Mouse (Mus musculus) c-Kit-positive CD71-positive TER-119-positive erythroid progenitor cells, embryonic 14.5 days (primary cell): Measurements from ENCODE around the gene Dnmbp.
"Not testable (repeated sequence)": the region's sequence is repeated elsewhere in the genome, so short reads cannot be mapped to it uniquely, and the experiment has no call there.

Experiments
- DNase-seq: peaks from one replicate; pipeline ENCODE4 v3.0.0-alpha.2; 2013; ENCODE audit warnings: low spot score

Gene Dnmbp

GRCm38 (mm10) chr19:43939769-43940689, at the start of gene Dnmbp:
Gene Dnmbp, minus strand, starts transcription at chr19:43940191.
- DNase-seq = peak; percentile 65

GRCm38 (mm10) chr19:43986069-43986794, 46.2 kb upstream of the Dnmbp start, which contains the start of gene Cpn1:
Gene Cpn1, minus strand, starts transcription at chr19:43986556.
- DNase-seq = no peak

- no peak for DNase-seq
Measured at GRCm38 (mm10) chr19:43981992-43982391, 42.0 kb upstream of the Dnmbp start.

GRCm38 (mm10) chr19:43980711-43981110, 40.7 kb upstream of the Dnmbp start:
- DNase-seq = no peak

- DNase-seq = no peak
Measured at GRCm38 (mm10) chr19:43977799-43978198, 37.8 kb upstream of the Dnmbp start.

GRCm38 (mm10) chr19:43976661-43977060, 36.7 kb upstream of the Dnmbp start:
- DNase-seq = no peak

- no peak for DNase-seq
Measured at GRCm38 (mm10) chr19:43974221-43974620, 34.2 kb upstream of the Dnmbp start.

GRCm38 (mm10) chr19:43973711-43974110, 33.7 kb upstream of the Dnmbp start:
- no peak for DNase-seq

GRCm38 (mm10) chr19:43972129-43972528, 32.1 kb upstream of the Dnmbp start:
- no peak for DNase-seq

GRCm38 (mm10) chr19:43968436-43969026, 28.5 kb upstream of the Dnmbp start:
- DNase-seq = no peak

GRCm38 (mm10) chr19:43966481-43966880, 26.5 kb upstream of the Dnmbp start:
- DNase-seq = no peak

- DNase-seq = no peak
Measured at GRCm38 (mm10) chr19:43965496-43966085, 25.6 kb upstream of the Dnmbp start.

- no peak for DNase-seq
Measured at GRCm38 (mm10) chr19:43962795-43963194, 22.8 kb upstream of the Dnmbp start.

- peak; percentile 37 for DNase-seq
Measured at GRCm38 (mm10) chr19:43961185-43961584, 21.2 kb upstream of the Dnmbp start.

- DNase-seq = no peak
Measured at GRCm38 (mm10) chr19:43960014-43960413, 20.0 kb upstream of the Dnmbp start.

GRCm38 (mm10) chr19:43959162-43959561, 19.2 kb upstream of the Dnmbp start:
- DNase-seq = peak; percentile 61

- DNase-seq = no peak
Measured at GRCm38 (mm10) chr19:43957881-43958280, 17.9 kb upstream of the Dnmbp start.

- no peak for DNase-seq
Measured at GRCm38 (mm10) chr19:43957402-43957801, 17.4 kb upstream of the Dnmbp start.

GRCm38 (mm10) chr19:43955266-43955665, 15.3 kb upstream of the Dnmbp start:
- DNase-seq = no peak

- no peak for DNase-seq
Measured at GRCm38 (mm10) chr19:43954864-43955263, 14.9 kb upstream of the Dnmbp start.

- not testable (repeated sequence) for DNase-seq
Measured at GRCm38 (mm10) chr19:43952936-43953335, 12.9 kb upstream of the Dnmbp start.
